Mouse (Mus musculus) limb, embryonic 10.5 days (tissue): ENCODE results near the gene Gast. TPM values are rescaled to one million over a fixed set of nuclear protein-coding genes. Genes with fewer than 3 reads are reported as not detected.
"Not testable (repeated sequence)": the region's sequence is repeated elsewhere in the genome, so short reads cannot be mapped to it uniquely, and the experiment has no call there.

ENCODE experiments used
- DNase-seq: peaks from one replicate; pipeline ENCODE4 v3.0.0-alpha.2; 2017; ENCODE audit warnings: low spot score
- H3K27ac ChIP-seq: fragments of 300-500 bp; sonication (generic); 2 replicates; pipeline ENCODE4 v1.5.1; 2016; ENCODE audit warnings: mild to moderate bottlenecking
- H3K27me3 ChIP-seq: fragments of 300-500 bp; sonication (generic); 2 replicates; pipeline ENCODE4 v1.6.1; 2016; ENCODE audit warnings: low read depth, mild to moderate bottlenecking; ENCODE audit not compliant: poor library complexity, severe bottlenecking
- H3K36me3 ChIP-seq: fragments of 300-500 bp; sonication (generic); 2 replicates; pipeline ENCODE4 v1.6.1; 2016; ENCODE audit warnings: mild to moderate bottlenecking, moderate library complexity
- H3K4me1 ChIP-seq: fragments of 300-500 bp; sonication (generic); 2 replicates; pipeline ENCODE4 v1.6.1; 2016
- H3K4me3 ChIP-seq: fragments of 300-500 bp; sonication (generic); 2 replicates; pipeline ENCODE4 v1.5.1; 2016; ENCODE audit warnings: mild to moderate bottlenecking, moderate library complexity
- H3K9me3 ChIP-seq: fragments of 300-500 bp; sonication (generic); replicated peaks from 2 replicates; pipeline ENCODE4 v1.6.1; 2016; ENCODE audit warnings: mild to moderate bottlenecking
- WGBS: fragments of 180-500 bp; shearing (Covaris S2); methylation state at CpG from one replicate; pipeline ENCODE4 v1.1.7; 2016; 5-methylcytosine and 5-hydroxymethylcytosine counted together
- polyA plus RNA-seq: library from polyadenylated mRNA; unstranded; fragments of >200 nt; fragmentation: Nextera tagmentation; extraction: Ambion mirVana; gene quantifications from 2 replicates; pipeline ENCODE4 v1.2.1, GENCODE M21; 2016

The Gast gene
- polyA plus RNA-seq, 1 experiment from 2014 or later, result not detected

- Histone ChIP-seq H3K9me3 (no peaks in the 10 kb centered on the region), H3K4me1 (peaks cover 29% of the 10 kb centered on the region), H3K27me3 (peaks cover 95% of the 10 kb centered on the region), H3K36me3 (no peaks in the 10 kb centered on the region), H3K27ac (peak within 1 kb of the TSS; percentile 68; the same call in 1 of the 2 replicates), H3K4me3 (peak within 1 kb of the TSS; percentile 56)
- 2% methylated on average over 49 of the region's 49 CpGs for WGBS
- peak; percentile 79 for DNase-seq
Measured at GRCm38 (mm10) chr11:100355972-100356818, 22.0 kb downstream of the Gast start, which contains the start of gene Hap1. Gene Hap1 (minus strand): TSS chr11:100356128.

DNA sequence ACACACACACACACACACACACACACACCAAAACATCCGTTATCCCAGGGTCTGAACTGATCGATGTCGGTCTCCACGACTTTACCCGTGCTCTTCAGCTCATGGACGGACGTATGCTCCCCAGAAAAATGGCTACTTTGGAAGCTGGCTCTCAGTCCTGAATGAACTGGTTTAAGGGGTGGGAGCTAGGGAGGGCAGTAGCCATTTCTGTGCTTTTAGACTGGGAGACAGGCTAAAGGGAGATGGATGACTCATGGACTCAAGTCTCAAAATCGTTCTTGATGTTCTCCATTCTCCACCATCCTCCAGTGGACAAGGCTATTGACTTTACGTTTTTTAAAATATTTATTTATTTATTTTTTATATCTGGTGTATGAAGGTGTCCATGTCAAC lies 22.6 kb downstream of the Gast start:
- Histone ChIP-seq H3K9me3 (no peaks in the 10 kb centered on the region), H3K36me3 (no peaks in the 10 kb centered on the region), H3K27ac (no peak overlapping the region), H3K4me3 (peak overlapping the region; percentile 56), H3K4me1 (peaks cover 29% of the 10 kb centered on the region), H3K27me3 (peaks cover 89% of the 10 kb centered on the region)
- DNase-seq, result no peak
- WGBS, result 28% methylated on average over 9 of the region's 9 CpGs

- peaks cover 87% of the 10 kb centered on the region for H3K27me3 ChIP-seq
- no peaks in the 10 kb centered on the region for H3K36me3 ChIP-seq
- H3K4me3 ChIP-seq, result no peak overlapping the region
- no peak for DNase-seq
- no peak overlapping the region for H3K27ac ChIP-seq
- H3K9me3 ChIP-seq, result no peaks in the 10 kb centered on the region
- H3K4me1 ChIP-seq, result peaks cover 23% of the 10 kb centered on the region
- WGBS, result 51% methylated on average over 5 of the region's 5 CpGs
Measured at GRCm38 (mm10) chr11:100357408-100357807, 23.2 kb downstream of the Gast start.

DNA sequence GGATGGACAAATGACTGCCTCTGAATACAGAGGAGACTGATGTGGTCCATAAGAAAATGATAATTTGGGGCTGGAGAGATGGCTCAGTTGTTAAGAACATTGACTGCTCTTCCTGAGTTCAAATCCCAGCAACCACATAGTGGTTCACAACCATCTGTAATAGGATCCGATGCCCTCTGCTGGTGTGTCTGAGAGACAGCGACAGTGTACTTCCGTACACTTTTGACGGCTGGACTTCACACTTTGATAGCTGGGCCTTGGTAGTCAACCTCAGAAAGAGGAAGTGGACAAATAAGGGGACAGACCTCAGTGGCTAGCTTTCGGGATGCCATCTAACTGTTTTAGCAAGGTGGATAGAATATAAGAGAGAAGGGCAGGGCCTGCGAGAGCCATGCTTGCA lies 26.0 kb downstream of the Gast start:
- H3K27ac ChIP-seq, result no peak overlapping the region
- H3K9me3 ChIP-seq, result no peaks in the 10 kb centered on the region
- DNase-seq, result no peak
- WGBS, result 80% methylated on average over 6 of the region's 6 CpGs
- peaks cover 71% of the 10 kb centered on the region for H3K27me3 ChIP-seq
- peaks cover 25% of the 10 kb centered on the region for H3K4me1 ChIP-seq
- H3K36me3 ChIP-seq, result no peaks in the 10 kb centered on the region
- no peak overlapping the region for H3K4me3 ChIP-seq

- not testable (repeated sequence) for H3K27ac ChIP-seq, H3K36me3 ChIP-seq, H3K4me3 ChIP-seq, DNase-seq, H3K9me3 ChIP-seq
- Histone ChIP-seq H3K4me1 (peaks cover 16% of the 10 kb centered on the region), H3K27me3 (peaks cover 63% of the 10 kb centered on the region)
- WGBS, result no CpG with 5 or more reads among the region's 13 CpGs
Measured at GRCm38 (mm10) chr11:100361059-100361458, 26.9 kb downstream of the Gast start.

- Histone ChIP-seq H3K9me3 (no peaks in the 10 kb centered on the region), H3K36me3 (no peaks in the 10 kb centered on the region), H3K27ac (no peak overlapping the region), H3K4me1 (peaks cover 12% of the 10 kb centered on the region), H3K4me3 (no peak overlapping the region), H3K27me3 (peaks cover 49% of the 10 kb centered on the region)
- WGBS, result 16% methylated on average over 8 of the region's 8 CpGs
- peak; percentile 86 for DNase-seq
Measured at GRCm38 (mm10) chr11:100362209-100362978, 28.2 kb downstream of the Gast start.

- Histone ChIP-seq H3K27ac (no peak overlapping the region), H3K36me3 (no peaks in the 10 kb centered on the region), H3K27me3 (peaks cover 42% of the 10 kb centered on the region), H3K4me1 (peaks cover 12% of the 10 kb centered on the region), H3K9me3 (no peaks in the 10 kb centered on the region), H3K4me3 (no peak overlapping the region)
- peak; percentile 78 for DNase-seq
- WGBS, result 22% methylated on average over 12 of the region's 12 CpGs
Measured at GRCm38 (mm10) chr11:100362979-100363562, 28.9 kb downstream of the Gast start.

DNA sequence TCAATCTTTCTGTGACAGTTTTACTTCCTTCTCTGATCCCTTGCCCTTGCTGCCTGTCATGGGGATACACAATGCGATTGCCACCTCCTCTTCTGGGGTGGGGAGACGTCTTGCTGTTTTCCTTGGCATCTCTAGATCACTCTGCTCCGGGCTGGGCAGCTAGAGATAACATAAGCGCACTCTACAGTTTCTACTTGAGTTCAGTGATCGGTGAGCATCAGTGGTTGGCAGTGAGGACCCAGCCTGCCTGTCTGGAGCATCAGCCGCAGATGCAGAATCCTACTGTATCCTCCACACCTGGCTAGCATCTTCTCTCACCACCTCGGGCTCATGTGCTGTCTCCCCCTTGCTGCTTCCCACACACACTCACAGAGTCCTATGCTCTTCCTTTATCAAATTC lies 34.9 kb downstream of the Gast start:
- Histone ChIP-seq H3K4me3 (no peak overlapping the region), H3K27me3 (peaks cover 2% of the 10 kb centered on the region), H3K27ac (no peak overlapping the region), H3K36me3 (peaks cover 26% of the 10 kb centered on the region), H3K4me1 (peaks cover 36% of the 10 kb centered on the region), H3K9me3 (no peaks in the 10 kb centered on the region)
- DNase-seq, result no peak
- 66% methylated on average over 7 of the region's 7 CpGs for WGBS

GRCm38 (mm10) chr11:100369822-100370221 lies 35.6 kb downstream of the Gast start:
- H3K27ac ChIP-seq, result no peak overlapping the region
- H3K4me1 ChIP-seq, result peaks cover 35% of the 10 kb centered on the region
- H3K27me3 ChIP-seq, result no peaks in the 10 kb centered on the region
- no peak overlapping the region for H3K4me3 ChIP-seq
- peaks cover 29% of the 10 kb centered on the region for H3K36me3 ChIP-seq
- no peak for DNase-seq
- 76% methylated on average over 8 of the region's 8 CpGs for WGBS
- H3K9me3 ChIP-seq, result no peaks in the 10 kb centered on the region

DNA sequence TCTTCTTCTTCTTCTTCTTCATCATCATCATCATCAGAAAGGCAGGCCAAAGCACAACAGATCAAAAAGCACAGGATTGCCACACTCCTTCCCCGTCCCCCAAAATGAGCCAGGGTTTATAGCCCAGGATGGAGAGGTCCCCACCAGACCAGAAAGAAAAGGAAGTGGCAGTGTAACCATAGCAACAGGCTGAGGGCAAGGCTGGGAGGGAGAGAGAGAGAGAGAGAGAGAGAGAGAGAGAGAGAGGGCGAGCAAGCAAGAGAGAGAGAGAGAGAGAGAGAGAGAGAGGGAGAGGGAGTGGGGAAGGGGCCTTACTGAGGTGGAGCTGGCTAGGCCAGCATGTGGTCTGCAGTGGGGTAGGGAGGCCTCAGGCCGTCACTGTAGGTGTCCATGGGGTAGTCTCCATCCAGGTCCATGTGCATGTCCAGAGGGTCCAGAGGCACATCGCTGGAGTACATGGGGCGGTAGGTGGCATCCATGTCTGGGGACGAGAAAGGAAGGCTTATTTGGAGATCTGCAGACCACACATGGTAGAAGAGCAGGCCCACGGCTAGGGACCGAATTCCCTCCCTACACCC lies 37.9 kb downstream of the Gast start:
- peak overlapping the region; percentile 5; the same call in 1 of the 2 replicates for H3K27ac ChIP-seq
- DNase-seq, result no peak
- peaks cover 47% of the 10 kb centered on the region for H3K36me3 ChIP-seq
- H3K4me3 ChIP-seq, result no peak overlapping the region
- no peaks in the 10 kb centered on the region for H3K9me3 ChIP-seq
- WGBS, result 76% methylated on average over 8 of the region's 8 CpGs
- H3K4me1 ChIP-seq, result peaks cover 39% of the 10 kb centered on the region
- H3K27me3 ChIP-seq, result no peaks in the 10 kb centered on the region

- no peak overlapping the region for H3K27ac ChIP-seq
- DNase-seq, result no peak
- 87% methylated on average over 9 of the region's 9 CpGs for WGBS
- no peaks in the 10 kb centered on the region for H3K27me3 ChIP-seq
- H3K36me3 ChIP-seq, result peaks cover 69% of the 10 kb centered on the region
- peaks cover 27% of the 10 kb centered on the region for H3K4me1 ChIP-seq
- H3K4me3 ChIP-seq, result no peak overlapping the region
- no peaks in the 10 kb centered on the region for H3K9me3 ChIP-seq
Measured at GRCm38 (mm10) chr11:100375127-100375526, 40.9 kb downstream of the Gast start.

- Histone ChIP-seq H3K9me3 (no peaks in the 10 kb centered on the region), H3K27me3 (no peaks in the 10 kb centered on the region), H3K27ac (no peak overlapping the region), H3K4me3 (no peak overlapping the region), H3K4me1 (peaks cover 21% of the 10 kb centered on the region), H3K36me3 (peaks cover 71% of the 10 kb centered on the region)
- DNase-seq, result no peak
- 89% methylated on average over 4 of the region's 4 CpGs for WGBS
Measured at GRCm38 (mm10) chr11:100376005-100376404, 41.8 kb downstream of the Gast start.
